Mouse (Mus musculus) olfactory bulb, adult 2 months (tissue): ENCODE measurements around the gene Pmpca.

Source experiments
- CTCF ChIP-seq: fragments of 200-500 bp; IDR thresholded peaks from 2 replicates; pipeline ENCODE4 v1.5.1; 2012; ENCODE audit warnings: low read depth, mild to moderate bottlenecking, low read length, moderate library complexity; ENCODE audit not compliant: insufficient read depth
- POLR2A ChIP-seq: fragments of 200-500 bp; IDR thresholded peaks from 2 replicates; pipeline ENCODE4 v1.6.1; 2012; ENCODE audit warnings: mild to moderate bottlenecking, low read depth, low read length, moderate library complexity; ENCODE audit not compliant: insufficient read depth

DNA sequence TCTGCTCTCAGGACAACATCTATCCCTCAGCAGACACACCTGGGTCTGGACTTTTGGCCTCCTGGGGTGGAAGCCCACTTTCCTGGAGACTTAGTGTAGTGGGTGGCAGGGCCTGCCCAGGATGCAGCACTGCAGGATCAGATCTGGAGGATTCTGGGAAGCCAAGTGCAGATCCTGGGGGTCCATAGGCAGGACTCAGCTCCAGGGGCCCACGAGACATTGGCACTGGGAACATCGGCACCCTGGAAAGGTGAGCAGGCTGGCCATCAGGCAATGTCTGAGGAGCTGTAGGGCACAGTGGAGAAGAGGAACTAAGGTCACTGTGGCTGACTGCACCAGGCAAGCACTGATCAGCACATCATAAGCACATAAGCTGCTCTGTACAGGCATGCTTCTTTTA lies 32.8 kb downstream of the Pmpca start:
- no peak for TF ChIP-seq CTCF
- TF ChIP-seq POLR2A: no peak
